Mouse (Mus musculus): ENCODE data around the gene Aldh3b1.
A peak's percentile ranks its signal among the peaks of the same experiment; 100 is the strongest.

Gene Aldh3b1

DNA sequence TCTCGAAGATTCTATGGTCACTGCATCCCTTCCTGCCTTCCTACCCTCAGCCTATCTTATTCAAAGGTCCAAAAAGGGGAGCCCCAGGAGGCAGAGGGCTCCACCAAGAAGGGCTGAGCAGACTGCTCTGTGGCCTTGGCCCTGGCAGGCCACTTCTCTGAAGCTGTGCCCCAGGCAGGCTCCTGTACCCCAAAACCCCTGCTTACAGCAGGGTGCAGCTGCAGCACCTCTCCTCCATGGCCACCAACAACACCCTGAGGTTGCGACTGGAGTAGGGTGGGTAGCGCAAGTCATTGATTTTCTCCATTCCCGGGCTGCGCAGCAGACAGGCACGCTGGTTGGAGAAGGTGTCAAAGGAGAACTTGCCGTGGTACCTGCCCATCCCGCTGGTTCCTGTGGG is 15.9 kb downstream of the Aldh3b1 start:
- DNase-seq (ENCODE audit: low read depth, low spot score) = no peak

DNA sequence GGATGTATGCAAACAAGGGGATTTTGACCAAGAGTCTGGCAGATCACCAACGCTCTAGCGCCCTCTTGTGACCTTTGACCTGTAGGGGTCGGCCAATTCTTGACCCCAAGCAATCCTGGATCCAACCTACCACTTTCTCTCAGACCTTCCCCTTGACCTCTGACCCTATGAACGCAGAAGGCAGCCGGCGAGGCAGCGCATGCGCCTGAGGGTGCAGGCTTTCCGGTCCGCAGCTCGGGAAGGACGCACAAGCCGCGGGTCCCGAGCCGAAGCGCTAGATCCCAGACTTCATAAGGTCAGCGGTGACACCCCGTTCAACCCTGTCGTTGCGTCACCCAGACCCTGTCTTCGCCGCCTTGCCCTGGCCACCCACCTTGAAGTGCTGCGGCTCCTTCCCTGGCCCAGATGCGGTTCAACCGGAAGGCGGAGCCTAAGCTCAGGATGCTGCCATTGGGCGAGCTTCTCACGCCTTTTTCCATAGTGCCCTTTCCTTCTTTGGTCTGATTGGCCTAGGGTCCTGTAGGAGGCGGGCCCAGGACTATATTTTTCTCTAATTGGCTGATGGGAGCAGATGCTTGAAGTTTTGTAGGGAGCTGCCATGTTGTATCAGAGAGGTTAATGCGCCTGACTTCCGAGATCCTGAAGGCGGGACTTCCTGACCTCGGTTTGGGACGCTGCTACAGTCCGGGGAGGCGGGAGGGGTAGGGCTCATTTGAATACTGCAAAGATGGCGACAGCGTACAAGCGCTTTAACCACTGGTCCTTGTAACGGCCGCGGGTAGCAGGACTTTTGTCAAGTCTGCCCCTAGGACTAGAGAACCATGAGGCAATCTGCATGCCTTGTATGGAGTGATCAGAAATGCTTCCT is 17.0 kb downstream of the Aldh3b1 start, which contains the start of gene Ndufs8:
Gene Ndufs8 (minus strand): TSS at position 438 of the 868 bp plus-strand sequence.
- peak; percentile 97 for DNase-seq (ENCODE audit: low read depth, low spot score)

DNA sequence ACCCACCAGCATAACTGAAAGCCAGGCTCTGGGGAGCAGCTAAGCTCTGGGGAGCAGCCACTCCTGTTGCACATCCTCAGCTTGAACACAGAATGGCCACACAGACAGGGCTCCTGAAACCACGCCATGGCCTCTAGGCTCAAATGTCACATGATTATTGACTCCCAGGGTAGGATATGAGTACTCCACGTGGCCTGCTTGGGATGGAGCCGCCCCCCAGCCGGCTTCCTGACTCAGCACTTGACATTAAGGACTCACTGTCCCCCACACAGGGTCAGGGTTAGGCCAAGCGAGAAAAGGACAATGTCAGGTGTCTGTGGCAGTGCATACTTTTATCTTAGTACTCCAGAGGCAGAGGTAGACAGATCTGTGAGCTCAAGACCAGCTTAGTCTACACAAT is 19.4 kb downstream of the Aldh3b1 start:
- DNase-seq (ENCODE audit: low read depth, low spot score) = no peak

DNA sequence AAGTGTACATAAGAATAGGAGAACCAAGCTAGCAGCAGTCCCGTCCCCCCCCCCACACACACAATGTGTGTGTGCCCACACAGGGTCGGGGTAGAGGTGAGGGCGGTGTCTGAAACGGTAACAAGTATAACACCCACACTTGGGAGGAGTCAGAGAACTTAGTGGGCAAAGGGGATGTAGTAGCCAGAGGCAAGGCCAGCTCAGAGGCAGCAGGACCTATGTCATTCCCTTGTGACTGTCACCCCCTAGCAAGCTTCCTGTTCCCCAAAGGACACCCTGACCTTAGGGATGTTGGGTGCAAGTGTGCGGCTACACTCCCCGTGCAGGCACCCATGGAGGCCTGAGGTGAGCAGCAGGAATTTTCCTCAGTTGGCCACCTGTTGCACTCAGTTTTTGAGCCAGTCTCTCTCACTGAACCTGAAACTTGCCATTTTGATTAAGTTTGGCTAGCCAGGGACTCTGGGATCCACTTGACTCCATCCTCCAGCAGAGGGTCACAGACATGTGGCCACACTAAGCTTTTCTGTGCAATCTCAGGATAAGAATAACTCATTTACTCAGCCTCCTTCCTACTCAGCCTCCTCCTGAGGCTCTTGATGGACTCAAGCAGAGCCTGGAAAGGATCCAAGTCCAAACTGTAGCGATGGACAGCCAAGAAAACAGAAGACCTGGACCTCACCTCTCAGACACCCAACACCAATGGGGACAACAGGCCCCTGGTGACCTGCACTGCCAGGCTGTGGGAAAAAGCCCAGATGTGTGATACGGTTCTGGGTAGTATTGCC is 21.5 kb downstream of the Aldh3b1 start:
- no peak for DNase-seq (ENCODE audit: low read depth, low spot score)

DNA sequence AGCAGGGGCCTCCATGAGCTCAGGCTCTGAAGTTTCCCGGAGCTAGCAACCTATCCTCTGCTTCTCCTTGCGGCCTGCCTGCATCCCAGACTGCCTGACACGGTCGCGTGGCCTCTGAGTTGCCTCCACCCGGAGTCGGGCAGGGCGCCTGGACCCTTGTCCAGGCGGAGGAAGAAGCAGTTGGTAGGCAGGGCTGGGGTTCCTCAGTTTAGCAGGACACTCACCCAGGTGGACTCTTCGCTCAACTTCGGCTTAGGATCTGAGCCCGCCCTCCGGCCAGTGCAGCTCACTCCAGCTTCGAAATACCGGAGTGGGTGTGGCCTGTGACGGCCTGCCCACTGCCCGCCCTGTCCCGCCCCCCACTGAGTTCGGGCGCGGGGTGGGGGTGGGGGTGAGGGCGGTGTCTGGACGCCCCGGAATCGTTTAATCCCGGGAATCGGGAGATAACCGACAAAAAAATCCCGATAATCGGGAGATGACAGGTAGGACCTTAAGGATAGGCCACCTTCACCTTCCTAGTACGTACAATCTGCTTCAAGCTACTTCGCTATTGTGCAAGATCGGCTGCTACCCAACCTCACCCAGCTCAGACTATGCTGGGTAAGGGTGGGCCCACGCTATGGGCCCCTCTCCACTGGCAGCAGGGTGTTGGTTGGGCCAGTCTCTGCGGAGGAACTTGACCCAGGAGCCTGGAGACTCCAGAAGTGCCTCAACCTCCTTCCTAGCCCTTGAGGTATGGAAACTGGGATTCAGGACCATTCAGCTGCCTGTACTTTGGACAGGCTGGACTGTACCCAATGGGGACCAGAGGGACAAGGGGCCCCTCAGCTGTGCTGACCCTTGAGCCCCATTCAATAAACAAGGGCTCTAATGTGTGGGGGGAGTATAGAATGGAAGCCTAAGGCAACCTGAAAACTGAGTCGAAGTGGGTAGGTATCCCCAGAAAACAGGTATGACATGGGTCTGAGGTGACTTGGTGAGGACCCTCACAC is 22.5 kb downstream of the Aldh3b1 start, which contains the start of gene Tcirg1:
Gene Tcirg1 (minus strand): TSS at position 339 of the 992 bp plus-strand sequence.
- DNase-seq (ENCODE audit: low read depth, low spot score) = no peak

DNA sequence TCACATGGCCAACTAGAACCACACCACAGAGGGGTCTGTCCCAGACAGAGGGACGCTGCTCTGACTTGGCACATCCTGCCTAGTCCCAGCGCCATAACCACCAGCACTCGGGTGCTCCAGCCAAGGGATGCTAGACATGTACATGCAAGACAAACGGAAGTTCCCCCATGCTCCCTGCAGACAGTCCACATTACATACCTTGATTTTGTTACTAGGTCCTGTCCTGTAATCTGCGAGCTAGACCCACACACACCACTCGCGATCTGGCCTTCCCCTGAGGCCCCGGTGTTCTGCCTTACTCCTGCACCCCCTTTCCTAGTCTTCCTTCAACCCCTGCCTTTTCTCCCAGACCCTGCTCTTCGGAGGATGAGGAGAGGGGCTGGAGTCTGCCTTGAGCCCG is 23.3 kb downstream of the Aldh3b1 start:
- DNase-seq (ENCODE audit: low read depth, low spot score) = no peak

DNA sequence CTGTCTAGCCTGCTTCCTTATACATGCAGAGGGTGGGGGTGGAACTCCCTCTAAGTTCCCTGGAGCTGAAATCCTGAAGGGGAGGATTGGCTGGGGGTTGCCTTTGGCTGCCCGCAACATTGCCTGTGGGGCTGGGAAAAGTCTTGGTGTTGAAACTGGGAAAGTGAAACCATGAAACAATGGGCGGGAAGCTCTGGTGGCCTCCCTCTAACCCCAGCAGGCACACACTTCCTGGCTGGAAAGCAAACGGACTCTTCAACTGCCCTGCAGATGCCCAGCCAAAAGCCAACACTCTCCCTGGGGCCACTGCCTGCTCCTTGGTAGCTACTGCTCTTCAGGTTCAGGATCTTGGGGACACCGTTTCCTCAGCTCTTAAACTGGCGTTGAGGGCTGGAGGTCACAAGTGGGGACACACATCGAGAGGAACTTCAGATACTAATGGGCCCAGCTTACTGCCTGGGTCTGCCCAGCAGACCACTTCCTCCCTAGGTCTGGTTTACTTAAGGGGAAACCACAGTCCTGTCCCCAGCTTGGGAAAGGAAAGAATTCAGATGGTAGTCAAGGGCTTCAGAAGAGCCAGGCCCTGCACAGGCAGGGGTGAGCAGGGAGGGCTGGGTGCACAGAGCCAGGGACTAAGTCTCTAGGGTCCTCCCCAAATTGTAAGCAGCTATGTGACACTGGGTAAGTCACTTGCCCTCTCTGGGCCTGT is 24.2 kb downstream of the Aldh3b1 start:
- DNase-seq (ENCODE audit: low read depth, low spot score) = no peak

DNA sequence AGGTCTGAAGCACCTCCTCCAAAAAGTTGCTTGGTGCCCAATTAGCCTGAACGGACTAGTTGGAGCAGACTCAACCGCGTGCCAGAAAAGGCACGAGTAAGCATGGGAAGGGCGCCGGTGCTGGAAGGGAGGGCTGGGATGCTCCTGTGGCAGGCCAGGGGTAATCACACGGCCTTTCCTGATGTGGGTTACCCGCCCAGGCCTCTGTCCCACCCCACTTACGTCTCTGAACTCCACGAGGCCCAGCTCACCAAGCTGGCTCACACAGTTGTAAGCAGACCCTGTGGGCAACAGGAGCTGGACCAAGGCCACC is 25.3 kb downstream of the Aldh3b1 start:
- no peak for DNase-seq (ENCODE audit: low read depth, low spot score)

DNA sequence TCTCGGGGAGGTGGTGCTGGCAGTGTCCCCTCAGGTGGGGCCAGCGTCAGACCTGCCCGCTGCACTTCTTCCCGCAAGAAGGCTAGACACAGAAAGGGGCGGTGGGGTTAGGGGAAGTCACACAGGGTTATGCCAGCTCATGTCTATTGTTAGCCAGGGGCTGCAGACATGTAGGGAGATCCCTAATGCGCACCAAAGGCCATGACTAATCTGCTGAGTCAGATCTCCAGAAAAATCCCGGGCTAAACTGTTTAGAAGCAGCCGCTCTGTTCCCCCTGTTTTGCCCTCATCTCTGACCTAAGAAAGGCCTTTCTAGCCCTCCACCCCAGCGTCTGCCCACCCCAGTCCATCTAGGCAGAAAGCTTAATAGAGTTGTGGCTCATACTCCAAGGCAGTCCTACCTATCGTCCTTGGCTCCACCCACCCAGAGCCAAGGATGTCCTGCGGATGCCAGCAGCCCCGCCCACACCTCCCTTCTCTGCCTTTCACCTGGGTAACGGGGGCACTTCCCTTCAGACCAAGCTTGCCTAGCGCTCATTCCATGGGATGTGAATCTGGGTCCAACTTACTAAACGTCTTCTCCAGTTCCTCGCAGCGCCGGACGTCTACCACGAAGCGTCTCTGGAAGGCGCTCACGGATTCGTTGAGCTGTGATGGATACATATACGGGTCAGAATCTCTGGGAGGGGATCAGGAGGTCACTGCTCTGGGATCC is 25.8 kb downstream of the Aldh3b1 start:
- DNase-seq (ENCODE audit: low read depth, low spot score) = no peak

DNA sequence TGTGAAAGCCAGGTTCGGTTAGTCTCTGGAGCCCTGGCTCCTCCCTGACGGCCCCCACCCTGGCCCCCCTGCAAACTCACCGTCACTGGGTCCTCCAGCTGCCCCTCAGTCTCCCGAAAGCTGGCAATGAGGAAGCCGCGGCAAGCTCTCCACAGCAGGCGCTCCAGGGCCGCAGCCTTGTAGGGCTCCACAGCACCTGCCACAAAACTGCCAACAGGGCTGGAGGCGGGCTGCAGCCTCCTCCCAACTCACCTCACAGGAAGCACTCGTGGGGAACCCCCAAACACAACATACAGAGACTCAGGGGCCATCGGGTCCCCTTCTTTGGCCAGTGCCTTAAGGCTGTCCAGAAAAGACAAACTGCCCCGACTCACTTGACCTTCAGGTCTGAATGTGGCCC is 26.6 kb downstream of the Aldh3b1 start:
- DNase-seq (ENCODE audit: low read depth, low spot score) = no peak

DNA sequence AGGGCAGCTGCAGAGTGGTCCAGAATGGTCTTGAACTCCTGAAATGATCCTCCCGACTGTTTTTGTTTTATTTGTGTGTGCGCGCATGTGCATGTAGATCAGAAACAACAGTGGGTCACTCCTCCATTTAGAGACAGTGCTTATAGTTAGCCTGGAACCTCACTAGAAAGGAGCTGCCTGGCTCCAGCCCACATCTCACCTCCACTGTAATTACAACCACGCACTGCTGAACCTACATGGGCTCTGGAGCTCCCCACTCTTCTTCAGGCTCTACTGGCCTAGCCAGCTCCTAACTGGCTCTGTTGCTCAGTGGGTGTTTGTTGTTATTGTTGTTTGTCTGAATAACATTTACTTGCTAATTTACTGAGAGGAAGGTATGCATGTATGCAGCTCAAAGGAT is 30.0 kb downstream of the Aldh3b1 start:
- no peak for DNase-seq (ENCODE audit: low read depth, low spot score)

DNA sequence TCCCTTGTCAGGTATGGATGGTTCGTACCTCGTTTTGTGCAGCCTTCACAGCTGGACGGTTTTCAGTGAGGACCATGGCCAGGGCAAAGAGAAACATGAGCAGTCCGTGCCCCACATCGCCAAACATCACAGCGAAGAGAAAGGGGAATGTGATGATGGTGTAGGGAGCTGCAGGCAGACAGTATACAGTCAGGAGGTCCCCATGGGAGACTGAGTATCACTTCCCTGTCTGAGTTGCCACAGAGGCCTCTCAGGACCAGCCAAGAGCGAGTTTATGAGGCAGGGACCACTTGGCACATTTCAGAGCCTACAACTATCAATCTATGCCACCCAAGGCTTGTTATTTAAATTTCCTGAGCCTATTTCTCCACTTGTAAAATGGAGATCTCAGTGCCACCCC is 30.7 kb downstream of the Aldh3b1 start:
- DNase-seq (ENCODE audit: low read depth, low spot score) = no peak

DNA sequence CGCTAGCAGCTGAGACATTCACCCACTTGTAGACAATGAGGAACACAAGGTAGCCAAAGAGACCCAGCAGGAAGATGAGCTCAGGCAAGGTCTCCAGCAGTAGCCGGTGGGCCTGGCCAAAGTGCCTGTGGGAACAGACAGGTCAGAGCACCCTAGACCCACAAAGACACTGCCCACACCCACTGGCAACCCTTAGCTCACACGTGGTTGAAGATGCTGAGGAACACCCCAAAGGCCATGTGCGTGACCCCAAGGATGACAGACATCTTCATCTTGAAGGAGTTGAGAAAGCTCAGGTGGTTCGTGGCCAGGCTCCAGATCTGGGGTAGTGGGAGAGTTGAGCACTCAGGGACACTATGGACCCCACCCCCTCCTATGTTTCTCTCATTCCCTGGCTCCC is 32.1 kb downstream of the Aldh3b1 start:
- no peak for DNase-seq (ENCODE audit: low read depth, low spot score)

DNA sequence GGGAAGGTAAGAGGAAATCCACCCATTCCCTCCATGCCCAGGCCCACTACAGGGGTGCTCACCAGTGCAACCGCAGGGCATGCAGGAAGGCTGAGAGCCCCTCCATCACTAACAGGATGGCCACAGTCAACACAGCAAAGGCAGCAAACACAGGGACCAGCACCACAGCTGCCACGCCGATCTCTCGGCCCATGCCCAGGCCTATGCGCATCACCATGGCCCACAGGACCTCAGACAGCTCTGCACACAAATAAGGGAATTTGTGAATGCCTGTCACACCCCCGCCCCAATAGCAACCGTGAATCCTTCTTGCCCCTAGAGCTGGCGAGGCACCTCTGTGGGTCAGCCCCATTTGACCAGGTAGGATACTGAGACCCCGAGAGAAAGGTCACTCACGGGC is 33.4 kb downstream of the Aldh3b1 start:
- no peak for DNase-seq (ENCODE audit: low read depth, low spot score)

DNA sequence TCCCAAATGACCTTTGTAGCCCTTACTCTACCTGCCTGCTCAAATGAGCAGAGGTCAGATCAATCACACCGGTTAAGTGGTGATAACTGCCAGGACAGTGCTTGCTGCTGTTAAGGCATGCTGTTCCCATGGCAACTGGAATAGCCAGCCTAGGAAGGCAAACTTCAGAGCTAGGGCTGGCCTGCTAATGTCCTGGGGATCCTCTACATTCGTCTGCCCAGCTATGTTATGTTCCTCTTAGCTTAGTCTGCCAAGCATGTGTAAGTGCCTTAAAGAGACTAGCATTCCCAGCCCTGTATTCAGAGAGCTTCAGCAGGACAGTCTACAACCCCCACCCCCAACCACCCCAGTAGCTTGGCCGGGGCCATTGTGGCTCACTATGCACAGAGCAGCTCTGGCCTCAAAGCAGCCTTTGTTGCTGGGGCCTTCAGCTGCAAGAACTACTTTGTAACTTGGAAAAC is 34.4 kb downstream of the Aldh3b1 start:
- no peak for DNase-seq (ENCODE audit: low read depth, low spot score)

DNA sequence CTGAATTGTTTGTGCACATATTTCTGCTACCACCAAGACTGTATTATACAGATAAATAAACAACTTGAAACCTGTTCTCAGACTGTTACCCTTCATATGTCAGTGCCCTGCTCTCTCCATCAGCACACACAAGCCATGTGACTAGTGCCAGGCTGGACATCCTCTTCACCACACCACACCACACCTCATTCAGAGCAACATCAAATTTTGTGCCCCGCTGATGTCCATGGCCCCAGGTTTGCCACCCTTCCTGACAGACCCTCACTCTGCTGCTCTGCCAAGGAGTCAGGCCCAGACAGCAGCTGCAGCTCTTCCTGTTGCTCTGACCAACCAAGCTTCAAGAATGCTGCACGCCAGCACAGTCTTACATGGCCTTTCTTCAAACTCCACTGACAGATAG is 35.3 kb downstream of the Aldh3b1 start:
- no peak for DNase-seq (ENCODE audit: low read depth, low spot score)

DNA sequence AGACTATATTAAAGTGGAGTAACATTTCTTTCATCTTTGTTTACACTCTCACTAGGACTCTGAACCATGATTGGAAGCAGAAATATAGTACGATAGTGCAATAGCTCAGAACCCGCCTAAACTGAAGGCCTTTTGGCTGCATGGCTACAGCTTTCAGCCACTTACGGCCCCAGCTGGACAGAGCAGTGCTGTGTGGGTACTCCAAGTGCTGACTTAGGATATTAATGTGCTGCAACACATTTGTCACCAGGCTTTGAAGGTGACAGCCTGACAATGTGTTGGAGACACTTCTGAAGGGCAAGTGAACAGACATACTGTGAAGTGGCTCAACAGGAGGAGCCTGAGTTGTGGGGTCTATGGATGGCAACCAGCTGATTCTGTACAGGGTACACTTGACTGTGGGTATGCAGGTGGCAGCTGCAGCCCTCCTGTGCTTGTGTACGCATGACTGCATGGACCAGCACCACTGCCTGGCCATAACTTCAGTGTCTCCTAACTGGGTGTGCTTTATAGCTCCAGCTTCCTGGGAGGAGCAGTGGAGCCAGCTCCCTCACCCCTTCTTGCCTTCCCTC is 36.0 kb downstream of the Aldh3b1 start:
- DNase-seq (ENCODE audit: low read depth, low spot score) = no peak

DNA sequence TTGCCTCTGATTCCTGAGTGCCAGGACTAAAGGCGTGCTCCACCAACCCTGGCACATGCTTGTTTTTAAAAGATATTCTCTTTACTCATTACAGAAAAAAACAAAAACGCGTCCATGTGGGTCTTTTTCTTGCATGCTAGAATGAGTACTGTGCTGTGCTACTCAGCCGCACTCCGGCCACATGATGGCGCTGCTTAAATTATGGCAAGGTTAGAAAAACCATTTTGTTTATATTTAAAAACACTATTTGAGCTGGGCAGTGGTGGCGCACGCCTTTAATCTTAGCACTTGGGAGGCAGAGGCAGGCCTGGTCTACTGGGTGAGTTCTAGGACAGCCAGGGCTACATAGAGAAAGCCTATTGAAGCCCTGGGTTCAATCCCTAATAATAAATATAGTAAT is 39.4 kb downstream of the Aldh3b1 start:
- no peak for DNase-seq (ENCODE audit: low read depth, low spot score)

DNA sequence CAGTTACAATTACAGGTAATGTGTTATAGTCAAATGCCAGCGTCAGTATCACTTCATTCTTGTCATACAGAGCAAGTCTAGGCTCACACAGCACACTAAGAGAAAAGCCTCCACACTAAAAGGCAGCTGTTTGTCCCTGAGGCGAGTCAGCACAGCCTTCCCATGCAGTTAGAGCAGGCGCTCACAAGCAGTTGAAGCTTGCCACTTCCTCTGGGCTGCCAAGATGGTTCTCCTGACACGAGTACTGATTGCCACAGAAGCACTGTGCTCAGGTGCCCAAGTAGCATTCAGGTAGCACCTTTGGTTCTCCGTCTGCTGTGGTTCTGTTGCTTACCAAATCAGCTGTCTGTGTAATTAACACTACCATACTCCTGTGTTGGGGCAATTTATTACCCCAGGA is 40.5 kb downstream of the Aldh3b1 start:
- DNase-seq (ENCODE audit: low read depth, low spot score) = no peak

Data from brain, embryonic 18.5 days (tissue).